Mouse (Mus musculus) T-helper 2 cell (primary cell): ENCODE data around the gene Slfn1.
"Not testable (repeated sequence)": the region's sequence is repeated elsewhere in the genome, so short reads cannot be mapped to it uniquely, and the experiment has no call there.

Experiments used
- in situ Hi-C: fragments of 300-600 bp; cut with MboI, MseI; formaldehyde crosslinking; loops from one replicate; pipeline ENCODE4 v1.15.1; 2025; ENCODE audit warnings: high pct_unique_total_duplicates

The Slfn1 gene

GRCm38 (mm10) chr11:83116597-83117227 lies at the start of gene Slfn1:
TSS of gene Slfn1 (plus strand) at chr11:83116849.
- in situ Hi-C loops, result loop anchor here (5.0 kb wide), 1 partner anchor 49 kb away; the partner anchor contains the start of gene Slfn2

GRCm38 (mm10) chr11:83067982-83068694 lies 48.5 kb upstream of the Slfn1 start:
- in situ Hi-C loops, result loop anchor here (5.0 kb wide), 1 partner anchor 49 kb away; the partner anchor contains the start of gene Slfn1

GRCm38 (mm10) chr11:83070321-83070970 lies 46.2 kb upstream of the Slfn1 start:
- in situ Hi-C loops, result no loop called here

- in situ Hi-C loops, result no loop called here
These were observed 38.8 kb upstream of the Slfn1 start for GRCm38 (mm10) chr11:83077714-83078422.

GRCm38 (mm10) chr11:83078423-83079140 lies 38.1 kb upstream of the Slfn1 start:
- in situ Hi-C loops, result no loop called here

- in situ Hi-C loops, result no loop called here
These were observed 37.0 kb upstream of the Slfn1 start for GRCm38 (mm10) chr11:83079487-83080199.

GRCm38 (mm10) chr11:83082741-83083473 lies 33.7 kb upstream of the Slfn1 start:
- in situ Hi-C loops, result no loop called here

GRCm38 (mm10) chr11:83084161-83084560 lies 32.5 kb upstream of the Slfn1 start:
- in situ Hi-C loops, result no loop called here

- in situ Hi-C loops, result no loop called here
These were observed 31.9 kb upstream of the Slfn1 start for GRCm38 (mm10) chr11:83084761-83085160.

GRCm38 (mm10) chr11:83115138-83115537 lies 1.5 kb upstream of the Slfn1 start:
- in situ Hi-C loops, result loop anchor here (5.0 kb wide), 1 partner anchor 48 kb away; the partner anchor contains the start of gene Slfn2

GRCm38 (mm10) chr11:83118056-83118455 lies 1.4 kb downstream of the Slfn1 start:
- in situ Hi-C loops, result loop anchor here (5.0 kb wide), 1 partner anchor 51 kb away; the partner anchor contains the start of gene Slfn2

GRCm38 (mm10) chr11:83121131-83121685 lies 4.6 kb downstream of the Slfn1 start:
- in situ Hi-C loops, result loop anchor here (5.0 kb wide), 1 partner anchor 46 kb away; no protein-coding TSS in a partner anchor

- in situ Hi-C loops, result loop anchor here (5.0 kb wide), 1 partner anchor 44 kb away; no protein-coding TSS in a partner anchor
These were observed 6.5 kb downstream of the Slfn1 start for GRCm38 (mm10) chr11:83123198-83123597.

GRCm38 (mm10) chr11:83124906-83125305 lies 8.3 kb downstream of the Slfn1 start:
- in situ Hi-C loops, result loop anchor here (5.0 kb wide), 1 partner anchor 42 kb away; no protein-coding TSS in a partner anchor

- in situ Hi-C loops, result not testable (repeated sequence)
These were observed 9.0 kb downstream of the Slfn1 start for GRCm38 (mm10) chr11:83125633-83126032.

- in situ Hi-C loops, result loop anchor here (5.0 kb wide), 1 partner anchor 45 kb away; no protein-coding TSS in a partner anchor
These were observed 20.6 kb downstream of the Slfn1 start for GRCm38 (mm10) chr11:83137253-83137652.

- in situ Hi-C loops, result not testable (repeated sequence)
These were observed 32.3 kb downstream of the Slfn1 start for GRCm38 (mm10) chr11:83148939-83149338.
